Mouse (Mus musculus) ovary, adult 18-20 months (tissue): Measurements from ENCODE around the gene Sun3.

Source experiments
- DNase-seq: peaks from one replicate; pipeline ENCODE4 v3.0.0; 2022; ENCODE audit warnings: low spot score, mixed read lengths

The Sun3 gene

GRCm38 (mm10) chr11:9048703-9049060 is at the start of gene Sun3:
TSS of gene Sun3 (minus strand) at chr11:9048991.
- DNase-seq, result no peak

- DNase-seq, result no peak
Measured at GRCm38 (mm10) chr11:9076444-9076843, 27.7 kb upstream of the Sun3 start.

- DNase-seq, result no peak
Measured at GRCm38 (mm10) chr11:9060484-9060883, 11.7 kb upstream of the Sun3 start.

GRCm38 (mm10) chr11:9060029-9060428 is 11.2 kb upstream of the Sun3 start:
- DNase-seq, result no peak

- no peak for DNase-seq
Measured at GRCm38 (mm10) chr11:9057711-9058110, 8.9 kb upstream of the Sun3 start.

DNA sequence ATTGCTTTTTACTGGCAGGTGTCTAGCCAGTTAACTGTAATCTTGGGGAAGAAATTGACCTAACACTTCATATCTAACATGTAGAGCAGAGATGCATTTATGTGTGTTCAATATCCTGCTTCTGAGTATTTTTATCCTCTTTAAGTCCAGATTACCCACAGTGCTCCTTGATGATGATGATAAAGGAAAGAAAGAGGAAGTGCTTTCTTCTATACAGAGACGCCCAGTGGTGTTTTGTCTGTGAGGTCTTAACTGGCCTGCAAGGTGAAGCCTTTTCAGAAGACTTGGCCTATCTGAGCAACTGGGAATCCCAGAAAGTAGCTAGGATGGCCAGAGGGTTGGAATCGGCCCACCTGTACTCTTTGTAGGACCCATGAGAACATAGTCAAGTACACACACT is 8.1 kb upstream of the Sun3 start:
- DNase-seq, result no peak

- no peak for DNase-seq
Measured at GRCm38 (mm10) chr11:9051895-9052294, 3.1 kb upstream of the Sun3 start.

DNA sequence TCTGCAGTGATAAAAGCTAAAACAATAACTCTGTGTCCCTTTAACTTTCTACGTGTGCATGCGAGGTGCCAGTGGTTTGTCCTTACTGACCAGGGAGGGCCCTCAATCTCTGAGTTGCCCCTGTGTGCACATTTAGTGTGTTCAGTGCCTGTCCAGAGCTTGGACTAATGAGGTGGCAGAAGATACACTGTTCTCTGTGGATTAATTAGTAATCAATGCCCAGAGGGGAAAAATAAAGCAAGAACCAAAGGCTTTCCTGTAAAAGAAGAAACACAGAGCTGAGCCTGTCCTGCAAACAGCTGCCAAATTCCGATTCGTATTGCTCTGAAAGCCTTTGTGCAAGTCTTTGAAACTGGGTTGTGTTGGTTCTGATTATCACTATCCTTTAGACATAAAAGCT is 1.4 kb upstream of the Sun3 start:
- no peak for DNase-seq

DNA sequence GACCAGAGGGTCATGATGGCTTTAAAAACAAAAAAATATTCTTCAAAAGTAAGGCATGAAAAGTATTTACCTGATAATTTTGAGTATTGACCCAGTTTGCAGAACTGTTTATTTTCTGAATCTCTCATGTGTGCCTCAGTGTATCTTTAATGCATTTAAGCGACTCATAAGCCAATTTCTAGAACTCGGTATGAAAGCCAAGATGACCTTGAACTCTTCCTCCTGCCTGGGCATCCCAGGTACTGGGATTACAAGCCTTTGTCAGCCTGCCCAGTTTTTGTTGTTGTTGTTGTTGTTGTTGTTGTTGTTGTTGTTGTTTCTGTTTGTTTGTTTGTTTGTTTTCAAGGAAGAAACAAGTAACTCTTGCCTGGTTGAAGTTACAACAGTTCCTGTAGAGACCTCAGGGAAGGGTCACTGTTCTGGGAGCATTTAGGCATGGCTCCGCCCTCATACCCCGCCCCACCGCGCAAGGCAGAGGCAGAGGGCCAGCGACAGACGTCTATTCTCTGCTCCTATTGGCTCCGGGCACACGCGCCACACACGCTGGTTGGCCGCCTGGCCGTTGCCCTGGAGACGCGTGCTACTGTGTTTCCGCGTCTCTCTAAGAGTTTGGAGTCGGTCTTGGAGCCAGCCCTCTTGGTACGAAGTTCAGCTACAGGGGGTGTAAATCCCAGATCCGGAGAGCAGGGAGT is 634 bp downstream of the Sun3 start, which contains the start of gene Gm11992:
Gene Gm11992 (plus strand): TSS at position 584 of the 692 bp plus-strand sequence.
- peak; percentile 72 for DNase-seq

DNA sequence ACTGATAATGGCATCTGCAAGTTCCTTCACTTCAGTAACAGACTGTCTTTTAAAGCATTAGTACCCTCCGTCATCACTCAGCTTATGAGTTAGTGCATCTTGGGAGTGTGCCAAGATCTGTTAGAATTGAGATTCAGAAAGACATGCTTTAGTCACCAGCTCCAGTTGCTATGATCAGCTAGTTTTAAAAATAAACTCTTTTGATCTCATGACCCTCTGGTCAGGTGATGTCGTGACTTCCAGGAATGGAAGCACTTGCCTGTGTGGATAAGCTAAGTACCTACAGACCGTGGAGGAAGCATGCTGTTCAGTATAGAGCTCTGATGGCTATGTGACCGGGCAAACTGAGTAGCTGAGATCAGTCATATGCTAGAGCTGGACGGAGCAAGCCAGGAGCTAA is 1.7 kb downstream of the Sun3 start:
- no peak for DNase-seq

GRCm38 (mm10) chr11:9046546-9046945 is 2.2 kb downstream of the Sun3 start:
- DNase-seq, result no peak

DNA sequence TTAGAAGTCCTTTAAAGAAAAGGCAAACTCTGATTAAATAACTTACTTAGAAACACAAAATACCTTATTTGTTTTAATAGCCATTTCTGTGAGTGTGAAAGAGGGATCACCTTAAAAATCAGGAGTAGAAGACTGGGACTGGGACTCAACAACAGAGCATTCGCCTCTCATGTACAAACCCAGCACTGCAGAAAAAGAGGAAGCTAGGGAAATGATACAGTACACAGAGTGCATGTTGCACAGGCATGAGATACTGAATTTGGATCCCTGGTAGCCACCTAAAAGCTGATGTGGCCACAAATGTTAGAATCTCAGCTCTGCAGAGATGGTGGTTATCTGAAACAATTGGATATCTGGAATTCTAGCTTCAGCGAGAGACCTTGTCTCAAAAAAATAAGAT is 17.3 kb downstream of the Sun3 start:
- no peak for DNase-seq

GRCm38 (mm10) chr11:9025211-9025610 is 23.6 kb downstream of the Sun3 start:
- DNase-seq, result no peak

DNA sequence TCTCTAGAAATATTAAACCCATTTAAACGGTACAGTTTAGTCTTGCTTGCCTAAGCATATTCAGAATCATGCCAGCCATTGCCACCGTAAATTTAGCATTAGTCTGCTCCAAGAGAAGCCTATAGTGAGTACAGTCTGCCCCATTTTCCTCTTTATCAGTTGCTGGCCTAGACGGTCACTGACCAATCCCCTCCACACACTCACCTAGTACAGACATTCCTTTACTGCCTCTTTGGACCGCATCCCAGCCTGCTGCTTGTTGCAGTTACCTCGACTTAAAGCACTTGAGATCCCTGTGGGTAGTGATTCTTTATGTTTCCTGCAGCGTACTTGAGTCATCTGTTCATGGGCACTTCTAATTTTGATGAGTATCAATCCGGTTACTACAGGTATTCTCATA is 24.0 kb downstream of the Sun3 start:
- DNase-seq, result no peak

GRCm38 (mm10) chr11:9020207-9020606 is 28.6 kb downstream of the Sun3 start:
- DNase-seq, result no peak

DNA sequence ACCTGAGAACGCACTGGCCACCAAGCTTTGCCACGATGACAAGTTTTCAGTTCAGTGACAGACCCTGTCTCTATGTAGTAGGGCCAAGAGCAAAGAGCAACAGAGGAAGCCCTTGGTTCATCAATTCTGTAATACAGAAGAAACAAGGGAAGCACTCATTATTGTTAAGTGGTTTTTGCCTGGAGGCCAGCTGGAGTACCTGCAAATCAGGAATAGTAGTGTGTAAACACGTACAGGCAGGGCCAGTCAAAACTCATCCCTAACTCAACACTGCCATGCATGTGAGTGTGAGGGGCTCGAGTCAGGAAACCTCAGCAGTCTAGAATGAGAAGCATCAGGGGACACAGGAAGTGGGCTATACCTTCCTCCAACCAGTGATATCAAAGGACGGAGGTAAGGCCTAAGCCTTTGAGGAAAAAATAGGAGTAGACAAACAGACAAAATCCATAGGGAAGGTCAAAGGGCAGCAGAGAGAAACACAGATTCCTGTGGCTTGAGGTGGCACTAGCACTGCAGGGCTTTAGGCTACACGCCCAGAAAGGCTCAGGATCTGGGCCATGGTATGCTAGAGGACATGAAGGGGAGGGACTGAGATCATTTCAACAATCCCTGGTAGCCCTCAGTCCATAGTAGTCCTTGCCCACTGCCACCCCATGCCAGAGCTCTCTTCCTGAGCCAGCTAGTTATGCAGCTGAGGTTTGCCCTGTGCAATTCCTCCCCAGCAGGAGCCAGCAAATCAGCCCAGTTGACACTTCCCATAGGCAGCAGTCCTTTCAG is 30.1 kb downstream of the Sun3 start:
- DNase-seq, result no peak

DNA sequence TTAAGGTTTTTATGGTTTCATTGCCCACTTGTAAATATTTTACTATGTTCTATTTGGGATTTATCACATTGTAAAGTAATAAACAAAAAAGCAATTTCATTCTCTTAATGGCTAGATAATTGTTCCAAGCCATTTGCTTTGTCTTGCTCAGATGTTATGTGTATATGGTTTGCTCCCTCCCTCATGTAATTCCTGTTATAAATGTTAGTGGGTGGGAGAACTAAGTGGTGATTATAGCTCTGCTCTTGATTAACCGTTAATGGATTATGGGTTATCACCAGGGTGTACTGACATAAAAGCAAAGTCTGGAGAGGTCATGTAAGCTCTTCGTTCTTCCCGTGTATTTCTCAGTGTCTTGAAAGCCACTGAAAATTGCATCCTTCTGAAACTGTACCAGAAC is 34.1 kb downstream of the Sun3 start:
- no peak for DNase-seq

- DNase-seq, result no peak
Measured at GRCm38 (mm10) chr11:9011348-9011747, 37.4 kb downstream of the Sun3 start.

- DNase-seq, result peak; percentile 76
Measured at GRCm38 (mm10) chr11:9010853-9011339, 37.9 kb downstream of the Sun3 start, which contains the start of gene Hus1. TSS of gene Hus1 (minus strand) at chr11:9011191.

DNA sequence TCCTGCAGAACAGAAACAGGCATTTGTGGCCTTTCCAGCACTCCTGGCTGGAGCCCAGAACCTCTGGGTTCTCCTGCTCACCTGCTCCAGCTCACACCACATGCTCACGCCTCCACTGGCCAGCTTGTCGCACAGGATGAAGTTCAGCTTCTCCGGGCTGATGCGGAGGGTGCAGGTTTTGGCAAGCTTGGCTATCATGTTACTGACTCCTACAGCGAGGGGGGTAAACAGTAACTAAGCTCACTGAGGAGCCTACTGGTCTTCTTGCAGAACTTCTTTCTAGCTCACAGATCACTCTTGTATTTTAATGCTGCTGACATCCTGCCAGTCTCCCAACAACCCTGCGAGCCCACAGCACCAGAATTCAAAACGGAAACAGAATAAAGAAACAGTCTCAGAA is 38.4 kb downstream of the Sun3 start:
- DNase-seq, result no peak

DNA sequence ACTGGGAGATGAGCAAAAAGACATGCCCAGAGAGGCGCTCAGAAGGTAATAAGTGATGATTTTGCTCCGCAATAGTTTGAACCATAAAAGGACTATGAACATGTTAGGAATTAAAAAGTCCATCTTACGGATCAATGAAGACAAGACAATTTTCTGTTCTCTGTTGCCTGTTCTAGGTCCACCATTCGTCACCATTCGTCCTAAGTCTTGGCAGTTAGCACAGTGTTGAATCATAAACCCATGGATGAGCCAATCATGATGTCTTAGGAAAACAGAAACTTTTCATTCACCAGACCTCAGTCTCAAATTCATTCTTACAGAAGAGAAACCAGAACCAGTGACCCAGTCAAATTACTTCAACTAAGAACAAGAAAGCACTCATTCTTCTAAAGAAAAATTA is 40.0 kb downstream of the Sun3 start:
- no peak for DNase-seq

DNA sequence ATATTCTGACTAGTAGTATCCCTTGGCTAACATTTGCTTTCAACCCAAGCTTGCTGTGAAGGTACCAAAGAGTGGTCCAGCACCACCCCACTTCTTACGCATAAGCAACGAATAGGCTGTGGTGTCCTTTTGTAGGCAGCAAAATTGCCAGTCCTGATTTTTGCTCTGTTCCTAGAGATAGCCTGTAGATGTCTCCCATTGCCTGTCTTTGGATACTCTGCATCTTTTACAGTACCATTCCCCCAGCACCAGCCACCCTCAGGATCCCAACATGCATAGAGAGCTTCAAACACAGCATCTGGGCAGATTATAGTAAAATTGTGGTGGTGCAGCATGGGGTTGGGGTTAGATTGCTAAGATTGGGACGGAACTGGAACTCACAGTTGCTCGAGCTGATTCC is 60.7 kb downstream of the Sun3 start:
- no peak for DNase-seq

DNA sequence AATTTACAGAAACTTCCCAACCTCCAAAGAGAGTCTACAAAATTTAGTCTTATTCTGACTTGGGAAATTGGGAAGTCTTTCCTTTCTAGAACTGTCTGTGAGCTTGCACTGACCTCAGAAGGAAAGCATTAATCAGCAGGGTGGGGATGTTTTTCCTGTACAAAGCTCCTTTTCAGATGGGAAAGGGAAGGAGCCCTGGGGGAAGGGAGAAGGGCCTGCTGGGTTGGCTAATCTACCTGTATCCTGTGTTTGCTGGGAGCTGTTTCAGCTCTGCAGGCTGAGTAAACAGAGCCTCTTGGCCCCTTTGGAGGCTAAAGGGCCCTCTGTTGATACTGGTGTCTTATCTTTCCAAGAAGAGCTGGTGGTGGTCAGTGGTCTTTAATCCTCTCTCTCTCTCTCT is 62.7 kb downstream of the Sun3 start:
- DNase-seq, result no peak
